Mouse (Mus musculus) small intestine, adult 2 months (tissue): Measurements from ENCODE around the gene Nanos3. TPM values are rescaled to one million over a fixed set of nuclear protein-coding genes. Genes with fewer than 3 reads are reported as not detected.

Experiments
- H3K27ac ChIP-seq: fragments of 200-500 bp; 2 replicates; pipeline ENCODE4 v1.5.1; 2012; ENCODE audit warnings: low read depth, low read length, control low read depth, inconsistent platforms; ENCODE audit not compliant: insufficient read depth
- H3K27me3 ChIP-seq: fragments of 200-500 bp; 2 replicates; pipeline ENCODE4 v1.6.1; 2012; ENCODE audit warnings: mild to moderate bottlenecking, moderate library complexity, low read length, inconsistent platforms; ENCODE audit not compliant: control insufficient read depth, insufficient read depth
- H3K36me3 ChIP-seq: fragments of 200-500 bp; 2 replicates; pipeline ENCODE4 v1.6.1; 2012; ENCODE audit warnings: mild to moderate bottlenecking, low read length, control low read depth, inconsistent platforms; ENCODE audit not compliant: control insufficient read depth, insufficient read depth
- H3K4me1 ChIP-seq: fragments of 200-500 bp; 2 replicates; pipeline ENCODE4 v1.6.1; 2012; ENCODE audit warnings: low read length, inconsistent platforms, mixed read lengths; ENCODE audit not compliant: control insufficient read depth, insufficient read depth, insufficient read length
- H3K4me3 ChIP-seq: fragments of 200-500 bp; 2 replicates; pipeline ENCODE4 v1.5.1; 2012; ENCODE audit warnings: low read depth, mild to moderate bottlenecking, control low read depth, inconsistent platforms, low read length, moderate library complexity
- CTCF ChIP-seq: fragments of 200-500 bp; IDR thresholded peaks from 2 replicates; pipeline ENCODE4 v1.5.1; 2012; ENCODE audit warnings: low read depth, mild to moderate bottlenecking, control low read depth, inconsistent platforms, low read length, moderate library complexity, mixed read lengths; ENCODE audit not compliant: insufficient replicate concordance, insufficient read length; ENCODE audit errors: extremely low read depth
- POLR2A ChIP-seq: fragments of 200-500 bp; IDR thresholded peaks from 2 replicates; pipeline ENCODE4 v1.6.1; 2012; ENCODE audit warnings: low read depth, mild to moderate bottlenecking, control low read depth, inconsistent platforms, low read length, moderate library complexity
- WGBS: fragments of 180-500 bp; shearing (Covaris S2); methylation state at CpG from one replicate; pipeline ENCODE4 v1.1.7; 2018; 5-methylcytosine and 5-hydroxymethylcytosine counted together
- polyA plus RNA-seq: library from polyadenylated mRNA; depleted of rRNA; stranded (reverse); fragments of >200 nt; gene quantifications from 2 replicates; pipeline ENCODE4 v1.2.3, GENCODE M21; 2012

The Nanos3 gene
- polyA plus RNA-seq, 1 experiment, result 0.62 TPM

- H3K4me1 ChIP-seq, result peaks cover 8% of the 10 kb centered on the region
- H3K27ac ChIP-seq, result no peak overlapping the region
- H3K4me3 ChIP-seq, result no peak overlapping the region
- H3K27me3 ChIP-seq, result peaks cover 11% of the 10 kb centered on the region
- TF ChIP-seq CTCF (no peak), POLR2A (no peak)
- no peaks in the 10 kb centered on the region for H3K36me3 ChIP-seq
- WGBS, result 20% methylated on average over 16 of the region's 16 CpGs
Measured at GRCm38 (mm10) chr8:84180530-84181190, 4.4 kb downstream of the Nanos3 start.

- WGBS, result 72% methylated on average over 4 of the region's 4 CpGs
- H3K4me3 ChIP-seq, result no peak overlapping the region
- TF ChIP-seq CTCF (no peak), POLR2A (no peak)
Measured at GRCm38 (mm10) chr8:84179946-84180345, 5.1 kb downstream of the Nanos3 start.

DNA sequence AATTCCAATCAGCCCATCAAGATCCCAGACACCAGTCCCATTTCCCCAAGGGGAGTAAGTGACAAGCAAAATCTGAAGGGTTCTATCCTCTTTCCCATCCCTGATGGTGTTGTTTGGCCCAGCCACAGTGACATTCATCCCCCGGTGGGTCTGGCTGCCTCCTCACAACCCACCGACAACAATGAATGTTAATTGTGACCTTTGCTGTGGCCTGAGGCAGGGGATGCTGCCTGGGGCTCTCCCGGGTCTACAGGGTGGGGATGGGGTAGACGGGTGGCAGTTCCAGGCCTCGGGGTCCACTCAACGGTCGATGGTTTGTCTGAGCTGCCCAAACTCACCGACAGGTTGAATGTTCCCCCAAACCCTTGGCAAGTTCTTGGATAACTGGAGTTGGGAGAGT lies 6.4 kb downstream of the Nanos3 start:
- no peaks in the 10 kb centered on the region for H3K36me3 ChIP-seq
- no peak overlapping the region for H3K27ac ChIP-seq
- WGBS, result 90% methylated on average over 8 of the region's 8 CpGs
- no peak for TF ChIP-seq POLR2A
- H3K4me3 ChIP-seq, result no peak overlapping the region
- H3K4me1 ChIP-seq, result peaks cover 5% of the 10 kb centered on the region
- H3K27me3 ChIP-seq, result peaks cover 7% of the 10 kb centered on the region

More at GRCm38 (mm10) chr8:84179946-84180345, 5.1 kb downstream of the Nanos3 start:
- Histone ChIP-seq H3K4me1 (peaks cover 8% of the 10 kb centered on the region), H3K27ac (no peak overlapping the region), H3K36me3 (no peaks in the 10 kb centered on the region), H3K27me3 (peaks cover 11% of the 10 kb centered on the region)

DNA sequence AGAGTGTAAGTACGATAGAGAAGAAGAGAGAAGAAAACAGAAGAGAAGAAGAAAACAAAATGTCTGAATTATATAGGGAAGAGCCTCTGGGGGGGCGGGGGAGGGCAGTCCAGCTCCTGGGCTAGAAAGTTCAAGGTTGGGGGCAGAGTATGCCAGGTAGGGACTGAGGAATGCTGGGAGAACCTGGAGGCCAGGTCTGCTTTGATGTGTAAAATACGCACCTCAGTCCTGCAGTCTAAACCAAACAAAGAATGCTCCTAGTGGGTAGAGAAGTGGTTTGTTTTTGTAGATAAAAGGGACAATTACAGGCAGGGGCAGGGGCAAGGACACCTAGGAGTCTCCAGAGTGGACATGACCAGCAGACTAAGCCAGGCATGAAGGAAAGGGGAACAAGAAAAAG lies 7.6 kb downstream of the Nanos3 start:
- TF ChIP-seq CTCF, result no peak
- no peak for TF ChIP-seq POLR2A
- Histone ChIP-seq H3K27me3 (no peaks in the 10 kb centered on the region), H3K4me1 (peaks cover 5% of the 10 kb centered on the region), H3K36me3 (no peaks in the 10 kb centered on the region), H3K27ac (no peak overlapping the region), H3K4me3 (no peak overlapping the region)
- WGBS, result 84% methylated on average over 3 of the region's 3 CpGs

- Histone ChIP-seq H3K27ac (no peak overlapping the region), H3K4me1 (peaks cover 5% of the 10 kb centered on the region), H3K27me3 (no peaks in the 10 kb centered on the region), H3K36me3 (no peaks in the 10 kb centered on the region), H3K4me3 (no peak overlapping the region)
- TF ChIP-seq CTCF, result no peak
- TF ChIP-seq POLR2A, result no peak
- 41% methylated on average over 3 of the region's 3 CpGs for WGBS
Measured at GRCm38 (mm10) chr8:84176560-84176959, 8.5 kb downstream of the Nanos3 start.

- Histone ChIP-seq H3K27me3 (no peaks in the 10 kb centered on the region), H3K27ac (no peak overlapping the region), H3K36me3 (no peaks in the 10 kb centered on the region), H3K4me1 (no peaks in the 10 kb centered on the region), H3K4me3 (no peak overlapping the region)
- WGBS, result 58% methylated on average over 6 of the region's 6 CpGs
- TF ChIP-seq POLR2A (no peak), CTCF (peak; percentile 68; the same call in 1 of the 2 replicates)
Measured at GRCm38 (mm10) chr8:84173861-84174260, 11.2 kb downstream of the Nanos3 start.

GRCm38 (mm10) chr8:84170096-84170495 lies 14.9 kb downstream of the Nanos3 start:
- H3K36me3 ChIP-seq, result no peaks in the 10 kb centered on the region
- no peaks in the 10 kb centered on the region for H3K4me1 ChIP-seq
- 86% methylated on average over 5 of the region's 5 CpGs for WGBS
- no peak for TF ChIP-seq CTCF
- no peak for TF ChIP-seq POLR2A
- no peaks in the 10 kb centered on the region for H3K27me3 ChIP-seq
- no peak overlapping the region for H3K4me3 ChIP-seq
- no peak overlapping the region for H3K27ac ChIP-seq

DNA sequence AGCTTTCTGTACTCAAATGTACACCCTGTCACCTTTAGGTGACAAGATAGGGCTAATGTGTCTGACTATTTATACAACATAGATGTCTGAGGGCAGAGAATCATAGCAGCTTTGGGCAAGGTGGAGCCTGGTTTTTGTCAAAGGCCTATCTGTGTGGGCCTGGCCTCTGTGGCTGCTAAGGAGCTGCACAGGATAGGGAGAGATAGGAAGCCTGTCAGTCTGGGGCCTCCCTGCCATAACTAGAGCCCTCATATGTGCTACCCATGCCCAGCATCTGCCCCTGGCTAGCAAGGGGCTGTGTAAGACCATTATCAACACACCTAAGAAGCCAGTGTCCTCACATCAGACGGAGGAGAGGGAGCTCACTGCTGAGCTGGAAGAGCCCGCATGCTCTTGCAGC lies 17.3 kb downstream of the Nanos3 start:
- TF ChIP-seq CTCF (no peak), POLR2A (no peak)
- Histone ChIP-seq H3K27me3 (no peaks in the 10 kb centered on the region), H3K27ac (no peak overlapping the region), H3K4me1 (no peaks in the 10 kb centered on the region), H3K36me3 (no peaks in the 10 kb centered on the region), H3K4me3 (no peak overlapping the region)
- 94% methylated on average over 2 of the region's 2 CpGs for WGBS
